Mouse (Mus musculus) brown adipose tissue, adult 24 weeks (tissue): ENCODE data around the gene Jmjd7. TPM values are rescaled to one million over a fixed set of nuclear protein-coding genes. Genes with fewer than 3 reads are reported as not detected.
A peak's percentile ranks its signal among the peaks of the same experiment; 100 is the strongest.

Experiments used
- H3K27ac ChIP-seq: fragments of 200-500 bp; replicated peaks from 2 replicates; pipeline ENCODE4 v1.5.1; 2012; ENCODE audit warnings: low read depth, mild to moderate bottlenecking, low read length
- H3K4me1 ChIP-seq: fragments of 200-500 bp; 2 replicates; pipeline ENCODE4 v1.6.1; 2012; ENCODE audit warnings: low read length, mixed read lengths; ENCODE audit not compliant: control insufficient read depth, insufficient read depth, insufficient read length
- H3K4me3 ChIP-seq: fragments of 200-500 bp; 2 replicates; pipeline ENCODE4 v1.5.1; 2012; ENCODE audit warnings: low read depth, mild to moderate bottlenecking, low read length, moderate library complexity; ENCODE audit not compliant: insufficient read depth
- polyA plus RNA-seq: library from polyadenylated mRNA; stranded (reverse); fragments of >200 nt; gene quantifications from 2 replicates; pipeline ENCODE4 v1.2.4, GENCODE M21; 2012; ENCODE audit not compliant: missing spikeins, insufficient read depth, insufficient read length

Jmjd7 gene
- polyA plus RNA-seq = 4.8 and 9.3 TPM in 2 replicates

GRCm38 (mm10) chr2:120026984-120027949, at the start of gene Jmjd7, which contains the start of gene Gm28042:
Gene Jmjd7 (plus strand): TSS chr2:120027483.
Gene Gm28042 (plus strand): TSS chr2:120027493.
- peak within 1 kb of the TSS; percentile 97 for H3K4me3 ChIP-seq
- H3K27ac ChIP-seq = peak within 1 kb of the TSS; percentile 84
- H3K4me1 ChIP-seq = peaks cover 9% of the 10 kb centered on the region; the same call in 1 of the 2 replicates

GRCm38 (mm10) chr2:119980343-119980986, 46.8 kb upstream of the Jmjd7 start:
- Histone ChIP-seq H3K4me1 (no peaks in the 10 kb centered on the region; the same call in 1 of the 2 replicates), H3K4me3 (no peak overlapping the region), H3K27ac (no peak overlapping the region)

- no peak overlapping the region for H3K27ac ChIP-seq
- H3K4me3 ChIP-seq = no peak overlapping the region
- no peaks in the 10 kb centered on the region; the same call in 1 of the 2 replicates for H3K4me1 ChIP-seq
These were observed 45.7 kb upstream of the Jmjd7 start for GRCm38 (mm10) chr2:119981631-119982030.

- Histone ChIP-seq H3K27ac (no peak overlapping the region), H3K4me1 (0 out of 2 replicates have a peak, but pooled peaks cover 2% of the 10 kb centered on the region), H3K4me3 (no peak overlapping the region)
These were observed 41.4 kb upstream of the Jmjd7 start for GRCm38 (mm10) chr2:119985871-119986270.

DNA sequence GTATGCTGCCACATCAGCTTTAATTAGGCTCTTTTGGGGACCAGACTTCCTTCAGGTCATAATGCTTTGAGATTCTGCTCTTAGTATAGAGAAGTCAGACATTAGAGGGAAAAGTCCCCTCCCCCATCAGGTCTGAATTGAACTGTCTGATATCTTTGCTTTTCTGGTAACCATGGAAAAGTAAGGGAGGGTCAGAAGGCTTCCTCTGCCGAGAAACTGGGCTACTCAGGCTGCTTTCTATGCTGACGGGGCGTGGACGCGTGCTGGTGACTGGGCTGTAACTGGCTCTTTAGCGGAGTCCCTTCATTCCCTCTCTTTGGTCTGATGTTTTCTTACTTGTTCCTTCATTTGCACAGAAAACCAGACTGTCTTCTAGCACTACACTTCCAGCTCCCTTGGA, 40.9 kb upstream of the Jmjd7 start:
- Histone ChIP-seq H3K4me1 (0 out of 2 replicates have a peak, but pooled peaks cover 2% of the 10 kb centered on the region), H3K27ac (no peak overlapping the region), H3K4me3 (no peak overlapping the region)

- Histone ChIP-seq H3K27ac (no peak overlapping the region), H3K4me1 (0 out of 2 replicates have a peak, but pooled peaks cover 2% of the 10 kb centered on the region), H3K4me3 (no peak overlapping the region)
These were observed 39.8 kb upstream of the Jmjd7 start for GRCm38 (mm10) chr2:119987441-119987840.

DNA sequence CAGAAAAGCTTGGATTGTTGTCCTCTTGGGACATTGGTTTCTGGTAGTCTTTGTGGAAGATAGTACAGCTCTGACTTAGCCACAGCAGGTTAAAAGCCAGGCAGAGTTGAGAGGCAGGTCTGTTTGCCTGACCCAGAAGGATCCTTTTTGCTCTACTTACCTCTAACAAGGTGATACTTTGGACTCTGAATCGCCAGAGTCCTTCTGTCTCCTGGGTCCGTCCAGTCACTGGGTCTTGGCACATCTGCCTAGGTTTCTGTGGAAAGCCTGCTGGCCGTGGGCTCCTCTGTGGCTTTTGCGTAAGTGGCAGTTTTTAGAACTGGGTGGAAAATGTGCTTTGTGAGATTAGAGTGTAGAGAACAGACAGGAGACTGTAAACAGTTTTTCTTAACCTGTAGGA, 38.3 kb upstream of the Jmjd7 start:
- Histone ChIP-seq H3K4me1 (0 out of 2 replicates have a peak, but pooled peaks cover 2% of the 10 kb centered on the region), H3K27ac (peak overlapping the region; percentile 70), H3K4me3 (no peak overlapping the region)

DNA sequence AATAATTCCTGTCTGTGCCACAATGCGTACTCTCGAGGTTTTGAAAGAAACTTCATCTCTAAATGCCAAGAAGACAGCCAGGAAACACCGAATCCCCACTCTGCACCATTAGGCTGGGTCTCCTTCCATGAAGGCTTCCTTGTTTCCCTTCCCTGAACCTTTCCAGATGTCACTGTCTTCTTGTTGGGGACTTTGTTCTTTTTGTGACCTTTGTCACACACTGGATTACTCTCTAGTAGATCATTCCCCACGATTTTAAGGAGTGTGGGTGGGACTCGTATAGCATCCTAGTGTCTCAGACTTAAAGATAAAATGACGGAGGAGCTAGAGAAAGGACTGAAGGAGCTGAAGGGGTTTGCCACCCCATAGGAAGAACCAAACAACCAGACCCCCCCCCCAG, 36.4 kb upstream of the Jmjd7 start:
- Histone ChIP-seq H3K4me3 (no peak overlapping the region), H3K27ac (no peak overlapping the region), H3K4me1 (peaks cover 7% of the 10 kb centered on the region; the same call in 1 of the 2 replicates)

GRCm38 (mm10) chr2:119992349-119992748, 34.9 kb upstream of the Jmjd7 start:
- Histone ChIP-seq H3K4me3 (no peak overlapping the region), H3K27ac (no peak overlapping the region), H3K4me1 (peaks cover 14% of the 10 kb centered on the region; the same call in 1 of the 2 replicates)

DNA sequence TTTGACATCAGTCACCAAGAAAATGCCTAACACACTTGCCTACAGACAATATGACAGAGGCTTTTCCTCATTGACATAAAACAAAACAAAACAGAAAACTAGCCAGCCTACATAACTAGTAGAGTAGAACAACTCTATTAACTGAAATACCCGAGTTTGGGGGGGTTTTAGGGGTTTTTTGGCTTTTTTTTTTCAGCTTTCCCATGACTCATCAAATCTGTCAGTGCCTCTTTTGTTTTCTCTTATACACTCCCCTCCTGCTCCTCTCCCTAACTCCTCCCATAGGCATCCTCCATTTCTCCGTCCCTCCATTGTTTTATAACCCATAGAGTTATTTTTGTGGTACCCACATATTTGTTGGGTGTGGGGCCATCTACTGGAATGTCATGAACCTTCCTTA, 33.8 kb upstream of the Jmjd7 start:
- Histone ChIP-seq H3K4me3 (no peak overlapping the region), H3K27ac (no peak overlapping the region), H3K4me1 (peaks cover 18% of the 10 kb centered on the region; the same call in 1 of the 2 replicates)

DNA sequence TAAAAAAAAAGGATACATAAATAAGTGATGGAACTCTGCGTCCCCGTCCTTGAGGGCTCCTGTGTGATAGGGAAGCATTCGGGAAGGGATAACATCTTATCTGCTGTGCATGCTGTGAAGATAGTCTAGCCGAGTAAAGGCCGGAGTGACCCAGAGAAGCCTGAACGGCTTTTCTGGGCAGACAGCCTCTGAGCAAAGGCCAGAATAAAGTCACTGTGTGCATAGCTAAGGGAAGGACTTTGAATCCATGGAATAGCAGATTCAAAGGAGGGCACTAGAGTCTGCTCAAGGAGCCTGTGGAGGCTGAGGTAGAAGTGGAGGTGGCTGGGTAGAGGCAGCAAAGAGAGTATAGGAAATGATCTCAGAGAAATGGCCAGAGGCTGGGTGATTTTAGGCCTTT, 32.4 kb upstream of the Jmjd7 start:
- H3K4me1 ChIP-seq = peaks cover 16% of the 10 kb centered on the region; the same call in 1 of the 2 replicates
- H3K27ac ChIP-seq = peak overlapping the region; percentile 13; the same call in 1 of the 2 replicates
- H3K4me3 ChIP-seq = no peak overlapping the region

GRCm38 (mm10) chr2:119995391-119996281, 31.6 kb upstream of the Jmjd7 start:
- no peak overlapping the region for H3K4me3 ChIP-seq
- H3K27ac ChIP-seq = peak overlapping the region; percentile 72
- peaks cover 16% of the 10 kb centered on the region; the same call in 1 of the 2 replicates for H3K4me1 ChIP-seq

GRCm38 (mm10) chr2:119997354-119997753, 29.9 kb upstream of the Jmjd7 start:
- peaks cover 19% of the 10 kb centered on the region for H3K4me1 ChIP-seq
- 0 out of 2 replicates have a peak overlapping the region, but pooled peaks have one; percentile 26 for H3K27ac ChIP-seq
- no peak overlapping the region for H3K4me3 ChIP-seq

DNA sequence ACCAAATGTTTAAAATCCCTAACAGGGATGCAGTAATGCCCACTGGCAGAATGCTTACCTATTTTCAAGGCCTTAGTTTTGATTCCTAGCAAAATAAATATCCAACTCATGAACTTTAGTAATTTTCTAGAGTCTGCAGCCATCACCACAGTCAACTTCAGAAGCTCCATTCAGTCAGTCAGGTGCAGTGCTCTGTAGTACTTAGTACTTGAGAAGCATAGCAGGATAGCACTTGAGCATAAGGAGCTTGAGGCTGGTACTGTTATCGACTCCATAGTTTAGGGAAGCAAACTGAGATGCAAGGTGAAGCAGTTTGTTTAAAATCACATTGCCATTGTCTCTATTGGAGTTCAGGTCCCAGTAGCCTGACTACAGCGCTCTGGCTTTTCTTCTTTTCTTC, 27.6 kb upstream of the Jmjd7 start:
- Histone ChIP-seq H3K4me3 (no peak overlapping the region), H3K4me1 (peaks cover 19% of the 10 kb centered on the region), H3K27ac (no peak overlapping the region)
